Mouse (Mus musculus): ENCODE results near the gene Krtap12-1.
"Not testable (repeated sequence)": the region's sequence is repeated elsewhere in the genome, so short reads cannot be mapped to it uniquely, and the experiment has no call there.

The Krtap12-1 gene

DNA sequence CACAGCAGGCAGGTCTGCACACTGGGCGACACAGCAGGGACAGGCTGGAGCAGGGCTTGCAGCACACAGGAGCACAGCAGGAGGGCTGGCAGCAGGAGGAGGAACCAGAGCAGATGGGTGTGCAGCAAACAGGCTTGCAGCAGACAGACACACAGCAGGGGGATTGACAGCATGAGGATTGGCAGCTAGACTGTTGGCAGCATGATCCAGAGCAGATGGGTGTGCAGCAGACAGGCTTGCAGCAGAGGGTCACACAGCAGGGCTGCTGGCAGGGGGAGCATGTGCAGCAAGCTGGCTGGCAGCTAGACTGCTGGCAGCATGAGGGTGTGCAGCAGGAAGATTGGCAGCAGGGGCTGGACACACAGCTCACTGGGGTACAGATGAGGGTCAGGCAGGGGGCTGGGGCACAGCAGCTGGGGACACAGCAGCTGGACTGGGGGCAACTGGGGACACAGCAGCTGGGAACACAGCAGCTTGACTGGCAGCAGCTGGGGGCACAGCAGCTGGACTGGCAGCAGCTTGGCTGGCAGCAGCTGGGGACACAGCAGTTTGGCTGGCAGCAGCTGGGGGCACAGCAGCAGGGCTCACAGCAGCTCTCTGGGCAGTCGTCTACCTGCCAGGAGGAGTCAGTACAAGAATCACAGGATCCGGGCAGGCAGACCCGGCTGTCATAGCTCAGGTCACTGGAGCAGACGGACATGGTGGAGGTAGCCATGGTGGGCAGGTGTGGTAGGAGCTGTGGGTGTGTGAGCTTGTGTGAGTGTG lies 21.7 kb downstream of the Krtap12-1 start, which contains the start of gene Gm18596:
Gene Gm18596, minus strand, starts transcription at position 715 of the 765 bp plus-strand sequence.
- DNase-seq (ENCODE audit: low read depth, low spot score): not testable (repeated sequence)

DNA sequence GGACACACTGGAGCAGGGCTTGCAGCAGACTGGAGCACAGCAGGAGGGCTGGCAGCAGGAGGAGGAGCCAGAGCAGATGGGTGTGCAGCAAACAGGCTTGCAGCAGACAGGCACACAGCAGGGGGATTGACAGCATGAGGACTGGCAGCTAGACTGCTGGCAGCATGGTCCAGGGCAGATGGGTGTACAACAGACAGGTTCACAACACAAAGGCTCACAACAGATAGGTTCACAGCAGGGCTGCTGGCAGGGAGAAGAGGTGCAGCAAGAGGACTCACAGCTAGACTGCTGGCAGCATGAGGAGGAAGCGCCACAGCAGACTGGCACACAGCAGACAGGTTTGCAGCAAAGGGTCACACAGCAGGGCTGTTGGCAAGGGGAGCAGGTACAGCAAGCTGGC lies 30.3 kb downstream of the Krtap12-1 start:
- not testable (repeated sequence) for DNase-seq (ENCODE audit: low read depth, low spot score)

- not testable (repeated sequence) for DNase-seq (ENCODE audit: low read depth, low spot score)
Observed at GRCm38 (mm10) chr10:77751254-77751653, 30.9 kb downstream of the Krtap12-1 start, which contains the start of gene Gm9736. TSS of gene Gm9736 (minus strand) at chr10:77751354.

DNA sequence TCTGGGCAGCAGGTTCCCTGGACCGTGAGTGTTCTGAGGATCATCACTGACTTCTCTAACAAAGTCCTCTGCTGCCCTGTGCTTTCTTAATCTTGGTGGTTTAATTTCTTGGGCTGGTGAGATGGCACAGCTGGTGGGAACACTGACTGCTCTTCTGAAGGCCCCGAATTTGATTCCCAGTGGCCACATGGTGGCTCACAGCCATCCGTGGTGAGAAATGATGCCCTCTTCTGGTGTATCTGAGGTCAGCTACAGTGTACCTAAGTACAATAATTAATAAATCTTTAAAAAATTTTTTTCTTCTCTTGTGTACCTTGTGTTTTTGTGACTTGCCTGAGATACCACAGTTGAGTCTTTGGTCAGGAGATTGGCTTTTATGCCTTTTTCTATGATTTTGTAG lies 31.9 kb downstream of the Krtap12-1 start:
- DNase-seq (ENCODE audit: low read depth, low spot score): not testable (repeated sequence)

- DNase-seq (ENCODE audit: low read depth, low spot score): no peak
Observed at GRCm38 (mm10) chr10:77753448-77753847, 33.0 kb downstream of the Krtap12-1 start.

- not testable (repeated sequence) for DNase-seq (ENCODE audit: low read depth, low spot score)
Observed at GRCm38 (mm10) chr10:77759582-77759981, 39.2 kb downstream of the Krtap12-1 start, which contains the start of gene Gm3233. TSS of gene Gm3233 (minus strand) at chr10:77759682.

DNA sequence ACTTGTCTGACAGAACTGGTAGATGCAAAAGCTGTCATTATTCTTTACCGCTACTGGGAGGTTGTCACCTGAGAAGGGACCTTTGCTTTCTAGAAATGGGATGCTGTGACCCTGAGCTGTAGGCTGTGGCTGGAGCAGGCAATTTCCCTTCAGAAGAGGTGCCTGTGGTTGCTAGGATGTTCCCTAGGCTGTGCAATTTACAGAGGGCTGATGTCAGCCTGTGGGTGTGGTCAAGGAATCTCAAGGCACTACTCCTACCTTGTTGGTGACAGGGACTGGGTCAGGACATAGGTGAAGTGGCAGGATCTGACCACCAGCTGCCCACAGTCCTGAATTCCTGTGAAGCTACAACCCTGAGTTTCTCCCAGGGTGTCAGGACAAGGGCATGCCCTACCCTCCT lies 49.3 kb downstream of the Krtap12-1 start:
- no peak for DNase-seq (ENCODE audit: low read depth, low spot score)
